Mouse (Mus musculus) T-helper 2 cell (primary cell): ENCODE data around the gene Fam193a.

ENCODE experiments used
- in situ Hi-C: fragments of 300-600 bp; cut with MboI, MseI; formaldehyde crosslinking; loops from one replicate; pipeline ENCODE4 v1.15.1; 2025; ENCODE audit warnings: high pct_unique_total_duplicates

Fam193a gene

DNA sequence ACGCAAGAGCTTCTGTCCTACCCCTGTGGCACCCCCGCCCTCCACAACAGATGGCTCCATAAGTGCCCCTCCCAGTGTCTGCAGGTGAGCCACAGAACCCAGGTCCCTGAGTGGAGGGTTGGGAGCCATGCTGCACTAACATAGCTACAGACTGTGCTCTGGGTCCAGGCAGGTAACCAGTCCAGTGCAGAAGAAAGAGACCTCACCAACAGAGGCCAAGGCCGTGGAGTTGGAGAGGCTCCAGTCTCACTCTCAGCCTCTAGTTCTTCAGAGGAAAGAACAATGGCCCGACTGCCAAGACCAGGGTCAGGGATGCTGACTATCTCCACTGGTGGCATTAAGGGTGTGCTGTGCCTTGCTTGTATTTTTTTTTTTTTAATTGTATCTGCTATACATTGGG is 91.6 kb downstream of the Fam193a start:
- in situ Hi-C loops = no loop called here

DNA sequence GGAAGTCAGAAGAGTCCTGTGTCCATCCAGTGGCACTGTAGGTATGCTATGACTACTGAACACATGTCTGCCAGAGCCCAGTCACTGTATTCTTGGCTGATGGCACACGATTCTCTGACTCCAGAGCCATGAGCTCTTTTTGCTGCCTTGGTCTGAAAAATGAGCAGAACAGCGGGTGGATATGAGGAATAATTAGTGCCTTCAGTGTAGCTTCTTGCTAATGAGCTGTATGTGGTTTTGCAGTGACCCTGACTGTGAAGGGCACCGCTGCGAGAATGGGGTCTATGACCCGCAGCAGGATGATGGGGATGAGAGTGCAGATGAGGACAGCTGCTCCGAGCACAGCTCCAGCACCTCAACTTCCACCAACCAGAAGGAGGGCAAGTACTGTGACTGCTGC is 92.1 kb downstream of the Fam193a start:
- in situ Hi-C loops = no loop called here

DNA sequence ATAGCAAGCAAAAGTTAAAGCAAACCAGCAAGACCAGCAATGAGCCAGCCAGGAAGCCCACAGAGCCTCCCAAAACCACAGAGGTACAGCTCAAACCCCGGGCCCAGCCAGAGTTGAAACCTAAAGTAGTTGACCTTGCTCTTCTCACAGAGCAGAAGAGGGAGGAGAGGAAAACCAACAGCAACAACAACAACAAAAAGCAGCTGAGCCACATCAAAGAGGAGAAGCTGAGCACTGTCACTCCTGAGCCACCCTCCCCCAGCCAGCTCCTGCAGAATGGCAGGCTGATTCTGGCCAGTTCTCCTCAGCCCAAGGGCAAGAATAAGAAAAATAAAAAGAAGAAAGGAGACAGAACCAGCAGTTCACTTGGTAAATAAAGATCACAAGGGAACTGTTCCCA is 96.3 kb downstream of the Fam193a start:
- in situ Hi-C loops = no loop called here

DNA sequence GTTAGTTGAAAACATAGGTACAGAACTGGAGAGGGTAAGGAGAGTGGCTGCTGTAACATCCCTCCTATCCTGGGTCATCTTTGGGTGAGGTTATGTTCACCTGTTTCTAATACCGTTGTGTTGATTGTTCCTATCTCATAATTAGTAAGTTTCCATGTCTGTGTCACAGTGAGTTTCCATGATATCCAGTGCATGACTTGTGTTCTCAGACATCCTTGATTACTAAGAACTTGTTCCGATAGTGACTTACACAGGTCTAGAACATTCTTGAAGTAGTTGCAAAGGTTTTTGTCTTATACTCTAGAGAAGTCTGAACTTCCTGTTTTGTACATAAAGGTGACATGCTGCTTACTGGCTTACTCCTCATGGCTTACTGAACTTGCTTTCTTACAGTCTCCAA is 96.9 kb downstream of the Fam193a start:
- in situ Hi-C loops = no loop called here

DNA sequence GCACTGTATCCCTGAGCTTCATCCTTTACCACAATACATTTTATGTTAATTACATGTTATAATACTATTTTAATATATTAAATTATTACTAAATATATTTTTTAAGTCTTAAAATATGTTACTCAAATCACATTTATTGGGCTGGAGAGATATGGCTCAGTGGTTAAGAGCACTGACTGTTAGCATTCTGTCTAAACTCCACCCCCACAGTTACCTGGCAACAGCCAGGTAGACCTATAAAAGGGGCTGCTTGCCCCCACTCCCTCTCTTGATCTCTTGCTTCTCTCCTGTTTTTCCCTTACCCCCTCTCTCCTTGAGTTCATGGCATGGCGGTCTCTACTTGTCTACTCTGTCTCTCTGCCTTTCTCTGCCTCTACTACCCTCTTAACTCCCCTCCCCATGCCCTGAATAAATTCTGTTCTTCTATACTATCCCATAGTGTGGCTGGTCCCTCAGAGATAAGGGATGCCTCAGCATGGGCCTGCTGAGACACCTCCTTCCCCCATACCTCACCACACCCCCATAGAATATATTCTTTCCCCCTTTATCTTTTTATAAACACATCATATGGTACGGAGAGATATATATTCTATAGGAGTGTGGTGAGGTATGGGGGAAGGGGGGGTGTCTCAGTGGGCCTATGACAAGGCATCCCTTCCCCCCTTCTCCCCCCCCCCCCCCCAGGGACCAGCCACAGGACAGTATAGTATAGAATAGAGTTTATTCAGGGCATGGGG is 98.5 kb downstream of the Fam193a start:
- in situ Hi-C loops = no loop called here

DNA sequence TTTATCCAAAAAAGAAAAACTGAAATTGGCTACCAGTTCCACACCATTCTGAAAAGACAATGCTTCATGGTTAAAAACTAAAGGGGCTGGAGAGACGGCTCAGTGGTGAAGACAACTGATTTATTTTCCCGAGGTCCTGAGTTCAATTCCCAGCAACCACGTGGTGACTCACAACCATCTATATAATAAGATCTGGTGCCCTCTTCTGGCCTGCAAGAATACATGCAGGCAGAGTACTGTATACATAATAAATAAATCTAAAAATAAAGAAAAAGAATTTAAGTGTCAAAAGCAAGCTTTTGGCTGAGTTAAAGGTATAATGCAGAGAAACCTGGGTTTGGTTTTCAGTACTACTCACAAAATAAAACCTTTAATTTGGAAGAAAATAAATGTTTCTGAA is 111.2 kb downstream of the Fam193a start:
- in situ Hi-C loops = no loop called here

DNA sequence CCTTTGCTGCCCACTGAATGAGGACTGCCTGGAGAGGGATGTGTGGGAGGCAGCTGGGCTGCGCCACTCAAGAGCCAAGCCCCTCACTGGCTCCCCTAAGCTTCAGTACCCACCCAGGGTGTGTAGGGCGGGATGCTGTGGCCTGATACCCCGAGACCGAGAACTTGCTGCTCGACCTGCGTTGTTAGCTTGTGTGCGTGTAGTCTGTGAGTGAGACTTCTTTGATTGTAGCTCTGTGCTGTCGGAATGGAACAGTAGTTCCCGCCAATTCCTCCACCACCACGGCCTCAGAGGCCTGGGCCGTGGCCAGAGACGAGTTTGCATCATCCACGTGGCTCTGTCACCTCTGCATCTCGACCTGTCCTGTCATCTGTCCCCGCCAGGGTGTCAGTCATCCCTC is 116.0 kb downstream of the Fam193a start:
- in situ Hi-C loops = no loop called here

DNA sequence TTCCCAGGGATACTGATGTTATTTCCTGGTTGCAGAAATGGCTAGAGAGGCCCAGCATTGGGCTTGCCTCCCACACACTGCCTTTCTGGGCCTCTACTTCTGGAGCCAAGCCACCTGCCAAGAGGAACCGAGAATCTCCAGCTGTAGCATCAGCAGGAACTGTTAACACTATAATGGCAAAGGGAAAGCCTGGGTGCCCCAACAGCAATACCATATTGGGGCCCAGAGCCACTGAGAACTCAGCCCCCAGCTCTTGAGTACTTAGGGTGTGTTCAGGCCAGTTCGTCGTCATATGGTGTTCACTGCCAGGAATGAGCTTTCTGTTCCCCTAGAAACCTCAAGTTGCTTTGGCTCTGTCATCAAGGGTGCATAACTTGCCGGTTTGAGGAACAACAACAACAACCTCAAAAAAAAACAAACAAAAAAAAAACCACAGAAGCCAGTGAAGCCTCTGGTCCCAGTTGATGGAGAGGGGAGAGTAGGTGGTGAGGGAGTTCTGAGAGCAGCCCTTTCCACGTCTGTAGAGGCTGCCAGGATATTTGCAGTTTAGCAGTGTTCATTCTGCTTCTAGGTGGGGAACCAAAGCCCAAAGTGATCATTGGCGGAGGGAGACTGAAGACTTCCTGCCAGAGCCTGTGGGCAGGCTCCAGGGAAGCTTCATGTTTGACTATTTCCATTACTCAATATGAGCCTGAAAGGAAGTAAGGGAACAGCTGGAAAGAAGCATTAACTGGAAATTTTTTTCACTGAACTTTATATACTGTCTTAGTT is 117.8 kb downstream of the Fam193a start:
- in situ Hi-C loops = no loop called here

DNA sequence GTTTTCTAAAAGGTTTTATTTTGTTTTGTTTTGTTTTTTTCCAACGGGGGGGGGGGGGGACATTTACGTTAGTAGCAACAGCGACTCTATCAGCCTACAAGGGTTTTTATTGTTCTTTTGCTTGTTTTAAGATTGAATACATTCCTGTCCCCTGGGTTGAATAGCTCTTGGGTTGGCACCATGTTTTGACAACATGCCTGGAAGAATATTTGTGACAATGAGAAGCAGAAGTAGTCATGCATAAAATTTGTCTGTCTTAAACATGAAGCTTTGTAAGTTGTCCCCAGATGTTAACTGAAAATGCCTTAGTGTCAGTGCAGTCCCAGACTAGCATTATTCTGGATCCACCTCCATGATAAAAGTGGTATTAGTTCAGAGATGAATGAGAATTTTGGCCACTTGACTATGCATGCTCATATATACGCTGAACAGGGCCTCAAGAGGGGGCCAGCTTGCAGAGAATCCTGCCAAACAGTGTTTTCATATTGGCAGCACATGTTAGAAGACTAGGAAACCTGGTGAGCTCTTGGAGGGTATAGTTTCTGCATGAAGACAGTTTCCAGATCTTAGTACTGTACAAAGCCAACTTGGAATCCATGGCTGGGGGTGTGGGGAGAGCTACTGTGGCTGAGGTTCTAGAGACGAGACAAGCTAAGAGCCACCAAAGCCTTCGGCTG is 119.1 kb downstream of the Fam193a start:
- in situ Hi-C loops = no loop called here

DNA sequence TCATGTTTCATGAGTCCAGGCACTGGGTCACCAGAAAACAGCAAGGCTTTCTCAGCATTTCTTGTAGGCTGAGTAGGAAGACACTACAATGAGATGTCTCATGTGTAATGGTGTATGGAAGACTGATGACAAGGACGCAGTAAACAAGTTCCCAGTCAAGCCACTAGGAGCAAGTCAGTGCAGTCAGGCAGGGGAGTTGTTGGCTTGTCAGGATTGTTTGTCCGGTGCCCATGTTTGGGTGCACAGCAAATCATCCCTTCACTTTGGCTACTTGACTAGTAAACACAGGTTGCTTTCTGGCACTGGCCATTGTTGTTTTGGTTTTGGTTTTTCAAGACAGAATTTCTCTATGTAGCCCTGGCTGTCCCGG is 119.7 kb downstream of the Fam193a start:
- in situ Hi-C loops = no loop called here

DNA sequence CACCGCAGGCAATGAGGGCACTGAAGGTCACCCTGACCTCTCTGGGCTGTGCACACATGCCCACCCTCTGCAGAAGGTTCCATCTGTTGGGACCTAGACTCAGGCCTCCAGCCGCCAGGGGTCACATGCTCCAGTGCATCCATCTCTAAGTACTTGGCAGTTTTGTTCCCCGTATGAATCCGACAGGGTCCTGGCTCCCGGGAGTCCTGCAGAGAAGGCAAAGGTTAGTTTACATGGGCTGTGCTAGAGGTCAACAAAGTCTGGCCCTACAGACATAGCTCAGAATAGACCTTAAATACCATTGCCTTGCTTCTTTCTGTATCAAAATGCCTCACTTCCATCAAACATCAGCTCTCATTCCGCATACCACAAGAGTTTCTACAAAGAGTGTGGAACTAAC is 127.0 kb downstream of the Fam193a start:
- in situ Hi-C loops = no loop called here

DNA sequence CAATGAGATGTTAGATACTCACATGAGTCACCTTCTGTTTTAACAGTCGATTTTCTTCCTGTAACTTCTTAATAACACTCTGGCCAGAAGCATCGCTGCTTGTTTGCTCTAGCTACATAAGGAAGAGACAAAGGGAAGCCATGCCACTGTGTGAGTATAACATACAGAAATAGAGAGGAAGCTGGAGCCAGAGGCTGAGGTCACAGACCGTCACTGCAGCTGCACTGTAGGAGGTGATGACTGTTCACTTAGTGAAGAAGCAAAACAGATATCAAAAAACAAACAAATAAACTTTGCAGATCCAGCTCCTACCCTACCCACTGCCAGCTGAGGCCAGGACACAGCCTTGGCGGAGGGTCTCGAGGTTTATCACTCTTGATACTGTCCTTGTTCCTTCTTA is 131.2 kb downstream of the Fam193a start:
- in situ Hi-C loops = no loop called here

DNA sequence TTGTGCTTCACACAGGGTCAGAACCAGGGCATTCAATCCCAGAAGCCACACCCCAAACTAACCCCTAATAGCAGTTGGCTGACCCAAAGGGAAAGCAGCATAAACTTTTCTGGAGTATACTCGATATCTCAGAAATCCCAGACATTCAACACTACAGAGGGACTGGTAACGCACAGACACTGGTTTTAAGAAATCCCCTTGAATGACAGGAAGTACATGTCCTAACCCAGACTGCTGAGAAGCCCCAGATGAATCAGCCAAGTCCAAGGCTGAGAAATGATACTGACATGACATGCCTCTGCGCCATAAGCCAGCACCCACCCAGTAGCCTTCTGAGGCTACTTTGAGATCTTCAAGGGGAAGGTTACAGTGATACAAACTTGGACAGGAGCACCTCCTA is 131.9 kb downstream of the Fam193a start:
- in situ Hi-C loops = no loop called here

DNA sequence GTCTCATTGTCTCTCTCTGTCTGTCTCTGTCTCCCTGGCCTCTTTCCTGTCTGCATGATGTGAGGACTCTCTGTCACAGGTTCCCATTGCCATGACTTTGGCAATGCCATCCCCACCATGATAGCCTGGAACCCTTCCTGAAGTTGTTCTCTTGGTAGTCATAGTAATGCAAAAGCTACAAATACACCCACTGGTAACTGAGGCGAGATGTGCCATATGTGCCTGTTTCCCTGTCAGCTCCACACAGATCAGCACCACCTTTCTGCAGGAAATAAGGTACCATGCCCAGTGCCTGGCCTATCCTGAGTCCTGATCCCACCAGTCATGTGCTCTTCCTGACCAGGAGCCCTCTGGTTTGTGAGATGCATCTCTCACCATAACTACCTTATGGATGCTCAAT is 132.7 kb downstream of the Fam193a start:
- in situ Hi-C loops = no loop called here

DNA sequence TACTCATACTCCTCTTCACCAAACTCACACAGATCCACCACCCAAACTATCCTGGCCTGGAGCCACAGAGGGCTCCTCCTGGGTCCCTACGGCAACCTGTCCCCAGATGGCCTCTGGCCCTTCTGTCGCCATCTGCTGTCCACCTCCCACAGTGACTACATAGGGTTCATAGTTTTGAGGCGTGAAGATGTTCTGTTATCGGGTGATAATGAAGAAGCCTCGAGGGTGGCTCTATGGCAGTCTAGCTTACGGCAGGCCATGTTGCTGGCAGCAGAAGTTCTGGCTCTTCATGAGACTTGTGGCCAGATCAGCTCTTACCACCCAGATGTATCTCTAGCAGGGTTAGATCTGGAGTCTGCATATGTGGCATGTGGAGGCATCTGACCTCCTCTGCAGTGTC is 133.1 kb downstream of the Fam193a start:
- in situ Hi-C loops = no loop called here

DNA sequence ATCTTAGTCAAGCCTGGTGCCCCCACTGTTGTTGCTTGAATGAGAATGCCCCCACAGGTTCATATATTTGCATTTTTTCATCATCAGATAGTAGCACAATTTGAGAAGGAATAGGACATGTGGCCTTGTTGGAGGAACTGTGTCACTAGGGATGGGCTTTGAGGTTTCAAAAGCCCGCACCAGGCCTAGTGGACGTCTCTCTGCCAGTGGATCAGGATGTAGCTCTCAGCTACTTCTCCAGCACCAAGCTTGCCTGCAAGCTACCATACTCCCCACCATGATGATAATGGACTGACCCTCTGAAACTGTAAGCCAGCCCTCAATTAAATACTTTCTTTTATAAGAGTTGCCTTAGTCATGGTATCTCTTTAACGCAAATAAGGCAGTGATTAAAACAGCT is 142.8 kb downstream of the Fam193a start:
- in situ Hi-C loops = no loop called here

DNA sequence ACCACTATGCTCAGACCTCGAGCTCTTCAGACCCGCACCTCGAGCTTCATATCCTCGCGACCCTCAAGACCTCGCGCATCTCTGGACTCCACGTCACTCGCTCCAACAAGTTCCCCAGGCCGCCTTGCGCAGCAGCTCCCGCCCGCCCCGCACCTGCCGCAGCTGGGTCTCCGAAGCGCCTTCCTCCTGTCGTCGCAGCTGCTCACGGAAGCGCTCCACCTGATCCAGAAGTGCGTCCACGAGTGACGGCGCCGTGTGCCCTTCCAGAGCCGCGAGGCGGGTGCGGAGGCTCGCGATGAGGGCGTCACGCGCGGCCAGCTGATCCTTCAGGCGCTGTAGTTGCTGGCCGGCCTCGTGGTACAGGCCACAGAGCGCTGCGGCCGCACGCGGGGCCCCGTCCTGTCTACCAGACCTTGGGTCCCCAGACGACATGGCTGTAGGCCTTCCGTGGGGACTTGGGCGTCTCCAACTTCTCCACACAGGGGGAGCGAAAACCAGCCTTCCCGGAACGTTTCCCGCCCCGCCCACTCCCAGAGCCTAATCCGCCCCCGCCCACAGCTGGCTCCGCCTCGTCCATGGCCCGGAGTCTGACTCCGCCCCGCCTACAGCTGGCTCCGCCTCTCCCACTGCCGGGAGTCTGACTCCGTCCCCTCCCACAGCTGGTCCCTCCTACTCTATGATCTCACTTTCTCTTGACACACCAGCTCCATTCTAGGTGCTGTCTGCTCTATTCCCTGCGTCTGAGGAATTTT is 143.9 kb downstream of the Fam193a start, which contains the start of gene Tnip2:
Tnip2 (minus strand) TSS at position 526 of the 752 bp plus-strand sequence.
- in situ Hi-C loops = no loop called here

DNA sequence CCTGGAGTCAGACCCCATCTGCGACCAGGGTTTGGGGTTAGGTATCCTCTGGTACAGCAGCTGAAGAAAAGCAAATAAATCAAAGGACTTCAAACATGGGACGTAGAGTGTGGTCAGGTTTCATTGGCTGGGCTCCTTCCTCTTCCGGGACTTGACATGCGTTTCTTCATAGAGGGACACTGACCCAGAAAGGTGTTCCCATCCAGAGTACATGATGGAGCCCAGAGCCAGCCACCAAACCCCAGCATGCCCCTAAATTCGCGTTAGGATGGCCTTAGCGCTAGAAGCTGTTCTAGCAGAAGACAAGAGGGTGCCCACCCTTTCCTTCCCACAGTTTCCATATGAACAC is 144.5 kb downstream of the Fam193a start:
- in situ Hi-C loops = no loop called here

DNA sequence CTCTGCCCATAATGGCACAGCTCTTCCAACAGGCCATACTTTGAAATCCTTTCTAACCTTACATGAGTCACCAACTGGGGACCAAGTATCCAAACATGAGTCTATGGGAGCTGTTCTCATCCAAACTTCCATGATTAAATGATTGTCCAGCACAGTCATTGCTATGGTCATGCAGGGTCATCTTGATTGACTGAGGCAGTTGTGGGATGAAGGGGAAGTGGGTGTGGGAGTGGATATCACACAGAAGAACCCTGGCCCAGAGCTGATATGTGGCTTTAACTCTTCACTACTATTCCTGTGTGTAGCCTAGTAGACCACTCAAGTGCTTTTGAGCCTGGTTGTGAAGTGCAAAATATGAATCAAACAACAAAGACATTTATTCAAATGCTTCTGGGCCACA is 145.4 kb downstream of the Fam193a start:
- in situ Hi-C loops = loop anchor here (5.0 kb wide), 1 partner anchor 37 kb away; no protein-coding TSS in a partner anchor

DNA sequence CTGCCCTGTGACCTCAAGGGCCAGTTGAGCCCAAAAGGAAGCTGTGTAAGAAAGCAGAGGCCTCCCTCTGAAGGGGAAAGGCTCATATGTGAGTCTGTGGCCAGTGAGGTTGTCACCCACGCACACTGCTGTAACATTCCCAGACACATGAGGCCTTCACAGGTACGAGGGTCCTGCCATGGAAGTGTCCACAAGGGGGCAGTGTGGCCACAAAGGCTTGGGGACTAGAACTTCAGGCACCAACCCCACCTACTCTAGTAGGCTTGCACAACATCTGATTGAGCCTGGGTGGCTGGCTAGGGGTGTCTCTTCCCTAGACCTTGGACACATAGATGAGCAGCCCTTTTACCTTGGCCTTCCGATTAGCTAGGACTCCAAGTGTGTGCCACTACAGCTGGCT is 148.2 kb downstream of the Fam193a start:
- in situ Hi-C loops = loop anchor here (5.0 kb wide), 1 partner anchor 34 kb away; no protein-coding TSS in a partner anchor

DNA sequence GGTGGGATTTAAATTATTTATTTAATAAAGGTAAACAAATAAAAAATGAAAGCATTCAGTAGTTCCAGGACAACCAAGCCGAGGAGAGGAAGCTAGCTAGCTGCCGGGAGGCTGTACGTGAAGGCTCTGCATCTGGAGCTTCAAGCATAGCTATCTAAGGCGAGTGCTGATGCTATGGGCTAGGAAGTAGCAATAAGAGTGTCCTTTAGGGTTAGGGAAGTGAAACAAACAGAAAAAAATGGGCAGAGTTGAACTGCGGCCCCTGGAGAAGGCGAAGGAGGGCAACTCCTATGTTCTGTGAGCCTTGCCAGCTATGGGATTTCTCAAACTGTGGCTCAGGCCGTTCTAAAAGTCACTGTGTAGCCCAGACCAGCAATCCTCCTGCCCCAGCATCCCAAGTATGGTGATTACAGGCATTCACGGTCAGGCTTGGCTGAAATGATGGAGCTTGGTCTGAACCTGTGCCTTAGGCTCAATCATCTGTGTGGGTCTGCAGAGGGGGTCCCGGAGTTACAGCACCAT is 149.7 kb downstream of the Fam193a start:
- in situ Hi-C loops = loop anchor here (5.0 kb wide), 1 partner anchor 33 kb away; no protein-coding TSS in a partner anchor
